Mouse (Mus musculus): ENCODE measurements around the gene Slc35c2. TPM values are rescaled to one million over a fixed set of nuclear protein-coding genes. Genes with fewer than 3 reads are reported as not detected.

Slc35c2 gene
- total RNA-seq, 1 experiment from 2014 or later = 38.2 TPM

DNA sequence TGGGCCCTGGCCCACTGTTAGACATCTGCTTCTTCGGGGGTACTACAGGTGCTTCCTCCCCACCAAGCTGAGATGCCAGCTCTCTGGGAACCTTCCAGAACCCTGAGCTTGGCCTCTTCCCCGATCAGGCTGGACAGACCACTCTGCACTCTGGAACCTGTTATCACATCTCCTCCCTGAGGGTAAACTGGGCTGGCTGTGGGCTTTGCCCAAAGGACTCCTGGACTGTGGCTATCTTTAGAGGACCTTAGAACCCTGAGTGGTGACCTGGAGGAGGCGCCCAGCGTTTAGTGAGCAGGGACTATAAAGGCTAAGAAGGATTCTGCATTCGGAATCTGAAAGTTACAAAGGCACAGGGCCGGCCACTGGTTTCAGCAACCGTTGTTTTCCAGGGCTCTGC, 3.3 kb downstream of the Slc35c2 start:
- no peak for ATAC-seq (ENCODE audit: extremely low read depth, insufficient number of reproducible peaks, low FRiP score, poor library complexity, severe bottlenecking)

DNA sequence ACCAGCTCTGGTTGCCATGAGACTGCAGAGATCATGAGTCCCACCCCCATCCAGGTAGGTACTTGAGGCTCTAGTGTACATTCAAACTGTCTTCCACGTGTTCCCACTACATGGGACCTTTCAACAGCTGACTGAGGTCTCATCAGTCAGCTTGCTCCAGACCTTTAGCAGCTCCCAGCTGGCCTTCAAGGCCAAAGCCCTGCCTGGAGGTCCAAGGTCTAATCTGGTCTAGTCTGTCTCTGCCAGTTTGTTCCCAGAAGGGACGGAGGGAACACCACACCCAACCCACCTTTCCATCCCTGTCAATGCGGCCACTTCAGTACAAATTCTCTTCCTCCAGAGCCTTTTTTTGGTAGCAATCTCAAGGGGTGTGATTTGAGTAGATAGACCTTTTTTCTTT, 4.0 kb downstream of the Slc35c2 start:
- ATAC-seq (ENCODE audit: extremely low read depth, insufficient number of reproducible peaks, low FRiP score, poor library complexity, severe bottlenecking) = no peak

DNA sequence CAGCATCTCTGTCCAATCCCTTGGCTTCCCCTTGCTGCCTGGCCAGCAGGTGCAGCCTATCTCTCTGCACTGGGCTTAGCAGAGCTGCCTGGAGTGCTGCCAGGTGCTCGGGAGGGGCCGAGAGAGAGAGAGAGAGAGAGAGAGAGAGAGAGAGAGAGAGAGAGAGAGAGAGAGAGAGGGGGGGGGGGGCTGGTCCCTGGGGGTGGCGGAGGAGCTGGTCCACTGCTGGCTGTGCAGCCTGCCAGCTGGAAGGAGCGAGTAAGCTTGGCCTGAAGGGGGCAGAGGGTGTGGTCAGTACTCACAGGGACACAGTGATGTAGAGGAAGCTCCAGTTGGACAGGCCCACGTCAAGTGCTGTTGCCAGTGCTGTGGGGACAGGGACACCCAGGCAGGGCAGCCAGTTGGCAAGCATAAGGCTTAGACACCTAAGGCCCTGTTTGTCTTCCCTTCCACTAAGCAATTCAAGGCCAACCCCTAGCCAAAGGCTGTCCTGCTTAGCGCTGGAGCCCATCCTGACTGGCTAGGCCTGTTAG, 5.8 kb downstream of the Slc35c2 start:
- no peak for ATAC-seq (ENCODE audit: extremely low read depth, insufficient number of reproducible peaks, low FRiP score, poor library complexity, severe bottlenecking)

DNA sequence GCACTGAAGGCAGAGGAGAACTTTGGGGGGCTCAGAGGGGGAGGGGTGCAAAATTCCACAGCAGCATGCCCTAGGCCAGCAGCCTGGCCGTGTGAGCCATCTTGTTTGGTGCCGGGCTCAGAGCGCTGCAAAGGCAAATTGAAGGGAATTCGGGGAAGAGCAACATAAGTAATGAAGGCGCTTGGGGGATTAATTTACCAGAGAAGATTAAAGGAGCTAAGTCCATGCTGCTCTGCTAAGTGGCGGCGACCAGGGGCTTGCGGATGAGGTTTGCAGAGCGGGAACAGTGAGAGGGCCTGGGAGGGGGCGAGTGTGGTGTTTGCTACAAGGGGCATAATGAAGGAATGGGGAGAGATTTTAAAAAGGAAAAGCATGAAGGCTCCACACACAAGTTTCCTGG, 8.3 kb downstream of the Slc35c2 start:
- ATAC-seq (ENCODE audit: extremely low read depth, insufficient number of reproducible peaks, low FRiP score, poor library complexity, severe bottlenecking) = no peak

DNA sequence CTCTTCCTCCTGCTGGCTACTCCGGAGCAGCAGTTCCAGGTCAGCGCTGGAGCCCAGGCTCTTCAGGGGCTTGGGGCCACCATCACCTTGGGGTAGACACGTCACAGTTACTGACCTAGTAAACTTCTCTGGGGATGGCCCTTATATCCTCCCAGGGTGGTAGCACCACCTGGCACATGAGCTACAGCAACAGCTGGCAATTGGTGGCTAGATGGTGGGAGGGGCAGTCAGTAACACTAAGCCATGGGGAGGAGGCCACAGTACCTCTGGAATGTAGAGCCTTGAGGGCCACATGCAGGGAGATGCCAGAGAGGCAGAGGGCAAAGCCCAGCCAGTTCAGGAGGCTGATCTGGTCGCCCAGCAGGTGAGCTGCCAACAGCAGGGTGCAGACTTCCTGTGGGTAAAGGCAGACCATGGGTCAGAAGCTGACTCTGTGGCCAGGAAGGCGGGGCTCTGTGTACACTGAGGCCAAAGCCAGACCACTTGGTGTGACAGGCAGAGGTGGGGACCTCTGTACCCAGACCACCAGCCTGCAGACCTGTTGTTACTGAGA, 10.4 kb downstream of the Slc35c2 start:
- no peak for ATAC-seq (ENCODE audit: extremely low read depth, insufficient number of reproducible peaks, low FRiP score, poor library complexity, severe bottlenecking)

DNA sequence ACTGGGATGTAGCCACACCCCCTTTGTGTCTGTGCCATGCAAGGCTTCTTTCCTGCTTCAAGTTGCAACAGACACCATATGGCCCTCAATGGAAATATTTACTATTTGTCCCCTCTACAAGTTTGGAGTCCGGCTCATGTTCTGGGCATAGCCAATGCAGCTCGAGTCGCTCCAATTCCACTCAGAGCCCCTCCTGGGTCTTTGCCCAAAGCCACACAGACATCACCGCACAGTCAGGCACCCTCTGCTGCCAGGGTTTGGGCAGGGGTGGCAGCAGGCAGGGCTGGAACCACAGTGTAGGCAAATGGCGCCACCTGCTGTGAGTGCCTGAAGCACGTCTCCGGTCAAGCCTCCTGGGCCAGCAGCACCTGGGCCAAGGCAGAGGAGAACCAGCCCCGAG, 11.8 kb downstream of the Slc35c2 start:
- ATAC-seq (ENCODE audit: extremely low read depth, insufficient number of reproducible peaks, low FRiP score, poor library complexity, severe bottlenecking) = peak; percentile 46

DNA sequence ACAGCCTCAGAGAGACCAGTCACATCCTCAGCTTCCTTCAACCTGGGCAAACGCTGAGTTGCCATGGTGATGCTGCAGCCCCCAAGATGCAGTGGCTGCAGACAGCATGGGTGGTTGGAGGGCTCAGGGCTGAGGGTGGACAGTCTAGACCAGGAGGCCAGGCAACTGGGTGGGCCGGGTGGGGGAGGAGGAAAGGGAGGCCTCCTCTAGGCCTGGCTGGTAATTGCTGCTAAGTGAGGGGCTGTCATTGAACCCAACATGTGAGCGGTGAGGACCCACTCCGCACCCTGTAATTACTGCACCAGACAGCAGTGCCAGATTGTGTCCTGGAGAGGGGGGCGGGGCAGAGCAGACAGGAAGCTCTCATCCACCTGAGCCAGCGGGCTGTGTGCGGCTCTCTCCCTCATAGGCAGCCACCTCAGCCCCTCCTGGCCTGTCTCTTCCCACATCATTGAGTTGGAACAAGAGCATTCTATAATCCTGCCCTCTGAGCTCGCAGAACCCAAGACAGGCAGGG, 12.5 kb downstream of the Slc35c2 start:
- ATAC-seq (ENCODE audit: extremely low read depth, insufficient number of reproducible peaks, low FRiP score, poor library complexity, severe bottlenecking) = no peak

DNA sequence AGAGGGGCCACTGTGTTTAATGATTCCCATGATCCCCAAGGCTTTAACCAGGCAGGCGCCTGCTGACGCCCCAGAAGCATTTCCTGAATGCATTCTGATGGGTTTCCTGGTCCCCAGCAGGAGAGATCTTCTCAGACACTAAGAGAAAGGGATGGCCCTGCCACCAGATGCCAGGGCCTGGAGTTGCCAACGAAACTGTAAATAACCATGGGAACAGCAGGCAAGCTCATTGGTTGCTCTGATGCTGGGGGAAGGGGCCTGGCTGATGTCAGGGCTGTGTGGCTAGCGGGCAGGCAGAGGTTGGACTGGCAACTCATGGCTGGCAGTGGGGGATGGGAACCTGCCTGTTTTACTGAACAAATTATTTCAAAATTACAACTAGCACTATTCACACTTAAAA, 14.1 kb downstream of the Slc35c2 start:
- ATAC-seq (ENCODE audit: extremely low read depth, insufficient number of reproducible peaks, low FRiP score, poor library complexity, severe bottlenecking) = no peak

DNA sequence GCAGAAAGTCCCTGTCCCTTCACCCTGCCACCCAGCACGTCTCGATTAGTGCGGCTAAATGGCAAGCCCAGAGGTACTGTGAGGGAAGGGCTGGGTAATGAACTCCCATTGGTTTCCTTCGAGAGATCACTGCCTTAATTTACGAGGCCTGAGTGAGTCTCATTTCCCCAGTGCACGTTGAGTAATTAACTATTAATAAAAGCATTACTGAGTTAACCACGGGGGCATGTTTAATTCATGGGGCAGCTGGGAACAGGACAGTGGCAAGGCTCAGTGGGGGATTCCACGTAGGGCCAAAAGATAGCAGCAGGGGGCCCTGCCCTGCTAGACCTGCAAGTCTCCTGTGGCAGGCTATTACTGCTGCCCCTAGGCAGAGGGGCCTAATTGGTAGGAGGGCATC, 16.3 kb downstream of the Slc35c2 start:
- ATAC-seq (ENCODE audit: extremely low read depth, insufficient number of reproducible peaks, low FRiP score, poor library complexity, severe bottlenecking) = no peak

DNA sequence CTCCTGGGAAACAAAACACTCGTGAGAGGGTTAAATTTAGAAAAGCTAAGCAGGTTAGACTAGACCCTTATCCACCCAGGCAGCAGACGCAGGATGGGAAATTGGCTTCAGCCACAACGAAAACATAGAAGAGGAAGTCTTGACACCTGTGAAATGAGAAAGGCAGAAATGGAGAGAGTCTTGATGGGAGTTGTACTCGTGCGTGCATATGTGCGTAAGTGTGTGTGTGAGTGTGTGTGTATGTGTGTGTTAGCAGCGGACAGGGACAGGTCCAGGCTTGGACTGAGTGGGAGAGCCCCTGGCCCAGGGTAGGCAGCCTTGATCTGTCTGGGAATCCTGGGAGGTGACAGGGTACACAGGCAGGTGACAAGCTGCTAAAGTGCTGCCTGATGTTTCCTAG, 16.8 kb downstream of the Slc35c2 start:
- ATAC-seq (ENCODE audit: extremely low read depth, insufficient number of reproducible peaks, low FRiP score, poor library complexity, severe bottlenecking) = no peak

DNA sequence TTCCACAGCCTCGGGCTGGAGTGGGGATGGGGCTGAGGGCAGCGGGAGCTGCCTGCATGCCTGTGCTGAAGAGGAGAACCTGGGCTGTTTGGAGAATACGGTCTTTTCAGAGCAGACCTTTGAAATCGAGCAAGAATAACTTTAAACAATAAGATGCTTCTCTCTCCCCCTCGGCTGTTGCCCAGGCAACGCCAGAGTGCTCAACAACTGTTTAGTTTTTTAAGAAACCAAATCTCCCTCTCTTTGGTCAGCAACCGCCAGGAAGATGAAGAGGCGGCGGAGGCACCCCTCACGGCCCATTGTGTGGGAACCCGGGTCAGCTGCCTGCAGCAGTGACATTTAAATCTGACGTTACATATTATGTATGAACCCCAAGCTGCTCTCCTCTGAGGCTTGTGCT, 20.9 kb downstream of the Slc35c2 start:
- no peak for ATAC-seq (ENCODE audit: extremely low read depth, insufficient number of reproducible peaks, low FRiP score, poor library complexity, severe bottlenecking)

DNA sequence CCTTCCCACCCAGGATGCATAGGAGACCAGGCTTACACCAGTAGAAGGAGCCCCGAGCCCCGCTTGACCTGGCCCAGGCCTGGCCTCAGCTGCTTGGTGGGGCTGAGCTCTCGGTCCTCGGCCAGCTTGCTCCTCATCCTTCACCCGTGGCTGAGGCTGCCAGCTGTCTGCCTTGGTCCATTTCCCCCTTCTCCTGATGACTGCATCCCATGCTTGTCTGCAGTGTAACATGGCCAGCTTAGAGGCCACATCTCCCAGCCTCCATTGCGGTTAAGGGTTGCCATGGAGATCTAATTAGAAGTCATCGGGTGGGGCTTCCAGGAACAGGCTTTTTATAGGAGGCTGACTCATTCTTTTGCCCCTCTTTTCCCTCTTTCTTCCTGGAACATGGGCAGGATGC, 23.8 kb downstream of the Slc35c2 start:
- ATAC-seq (ENCODE audit: extremely low read depth, insufficient number of reproducible peaks, low FRiP score, poor library complexity, severe bottlenecking) = no peak

DNA sequence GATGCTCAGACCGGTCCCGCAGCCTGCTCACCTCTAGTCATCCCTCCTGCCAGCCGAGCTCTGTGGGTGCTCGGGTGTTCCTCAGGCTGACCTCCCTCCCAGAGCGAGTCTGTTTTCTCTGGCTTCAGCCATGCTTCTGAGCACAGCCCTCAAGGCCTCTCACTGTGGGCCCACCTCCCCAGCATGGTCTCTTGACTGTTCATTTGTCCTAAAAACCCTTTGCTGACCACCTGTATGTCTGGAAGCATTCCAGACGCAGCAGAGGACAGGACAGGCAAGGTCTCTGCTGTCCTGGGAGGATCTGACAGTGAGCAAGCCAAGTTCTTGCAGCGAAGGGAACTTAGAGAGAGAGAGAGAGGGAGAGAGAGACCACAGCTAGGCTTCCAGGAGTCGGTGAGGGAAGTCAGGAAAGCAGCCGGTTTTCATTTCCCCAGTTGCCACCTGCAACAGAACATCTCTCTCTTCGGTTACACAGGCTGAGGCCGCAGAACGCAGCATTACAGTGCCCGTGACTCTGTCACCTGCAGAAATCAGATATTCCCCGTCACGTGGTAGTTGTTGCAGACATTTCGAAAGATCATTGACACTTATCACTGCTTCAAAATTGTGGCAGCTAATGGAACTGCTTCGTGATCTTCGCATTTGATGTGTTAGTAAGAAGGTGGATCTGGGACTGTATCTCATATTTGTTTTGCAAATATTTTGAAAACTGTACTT, 25.2 kb downstream of the Slc35c2 start:
- no peak for ATAC-seq (ENCODE audit: extremely low read depth, insufficient number of reproducible peaks, low FRiP score, poor library complexity, severe bottlenecking)

DNA sequence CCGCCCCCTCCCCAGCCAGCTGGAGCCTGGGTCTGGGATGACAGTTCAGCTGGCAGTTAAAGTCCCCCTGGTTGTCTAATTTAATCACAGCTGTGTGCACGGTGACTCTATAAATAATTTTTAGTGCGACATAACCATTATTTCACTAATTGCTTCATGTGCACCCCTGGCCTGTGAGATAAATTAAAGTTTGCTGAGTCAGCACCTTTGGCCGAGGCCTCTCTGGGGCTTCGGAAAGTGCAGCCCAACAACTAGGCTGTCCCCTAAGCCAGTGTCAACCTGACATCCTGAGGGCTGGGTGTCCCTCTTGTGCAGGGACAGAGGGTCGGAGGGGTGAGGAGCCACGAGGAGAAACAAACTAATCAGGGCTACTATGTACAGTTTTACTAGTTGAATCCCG, 27.8 kb downstream of the Slc35c2 start:
- ATAC-seq (ENCODE audit: extremely low read depth, insufficient number of reproducible peaks, low FRiP score, poor library complexity, severe bottlenecking) = no peak

DNA sequence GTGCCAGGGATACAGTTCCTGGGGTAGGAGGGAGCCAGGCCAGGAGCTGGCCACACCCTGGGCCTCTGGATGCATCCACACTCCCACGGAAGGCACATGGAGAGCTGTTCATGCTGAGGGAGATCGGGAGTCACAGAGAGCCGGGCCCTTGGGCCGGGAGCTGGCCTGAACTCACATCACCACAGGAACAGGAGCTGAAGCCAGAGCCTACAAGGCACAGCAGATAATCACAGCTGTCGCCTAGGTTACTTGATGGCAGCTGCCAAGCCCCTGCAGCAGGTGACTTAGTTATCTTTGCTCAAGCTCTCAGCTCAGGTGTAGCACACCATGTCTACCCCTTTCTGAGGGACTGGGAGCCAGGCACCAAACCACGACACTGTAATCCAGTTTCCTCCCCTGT, 29.3 kb downstream of the Slc35c2 start:
- no peak for ATAC-seq (ENCODE audit: extremely low read depth, insufficient number of reproducible peaks, low FRiP score, poor library complexity, severe bottlenecking)

DNA sequence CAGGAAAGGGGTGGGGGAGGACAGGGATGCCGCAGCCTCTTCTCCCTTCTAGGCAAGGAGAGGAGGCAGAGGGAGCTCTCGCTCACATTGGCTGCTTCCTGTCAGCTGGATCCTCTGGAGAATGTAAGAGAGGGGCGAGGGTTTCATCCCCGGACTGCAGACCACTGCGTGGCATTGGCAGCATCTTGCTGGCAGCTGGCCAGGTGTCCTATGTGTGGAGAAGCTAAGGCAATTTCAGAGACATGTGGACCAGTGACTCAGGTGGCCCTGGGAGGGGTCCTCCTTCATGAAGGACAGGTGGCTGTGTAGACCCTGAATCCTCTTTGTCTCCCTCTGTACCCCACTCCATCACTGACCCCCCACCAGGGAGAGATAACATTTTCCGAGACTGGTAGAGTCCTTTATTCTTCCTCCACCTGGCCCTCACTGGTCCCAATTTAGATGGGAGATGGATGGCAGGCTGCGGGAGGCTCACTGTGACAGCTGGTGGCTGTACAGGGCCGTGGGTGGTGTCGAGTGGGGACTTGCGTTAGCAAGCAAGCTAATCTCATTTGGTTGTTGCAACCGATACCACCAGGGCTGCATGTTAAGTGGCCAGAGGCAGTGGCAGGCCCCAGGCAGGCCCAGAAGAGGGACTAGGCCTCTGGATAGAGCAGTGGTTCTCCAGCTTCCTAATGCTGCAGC, 30.4 kb downstream of the Slc35c2 start:
- ATAC-seq (ENCODE audit: extremely low read depth, insufficient number of reproducible peaks, low FRiP score, poor library complexity, severe bottlenecking) = no peak

DNA sequence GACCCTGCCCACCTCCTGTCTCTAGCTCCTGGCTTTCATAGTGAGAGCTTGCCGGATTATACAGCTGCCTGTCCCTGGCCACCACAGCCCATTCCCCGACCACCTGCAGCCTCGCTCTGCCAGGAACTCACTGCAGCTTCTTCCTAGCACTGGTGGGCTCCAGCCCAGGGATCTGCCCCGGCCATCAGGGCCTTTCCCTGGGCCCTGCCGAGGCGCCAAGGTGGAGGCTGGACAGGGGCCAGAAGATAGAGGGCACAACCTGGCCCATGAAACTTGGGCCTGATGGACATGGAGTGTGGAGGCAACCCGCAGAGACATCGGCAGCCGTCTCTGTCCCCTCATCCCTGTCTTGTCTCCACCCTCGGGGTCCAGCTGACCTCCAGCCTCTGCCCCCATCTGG, 31.5 kb downstream of the Slc35c2 start:
- no peak for ATAC-seq (ENCODE audit: extremely low read depth, insufficient number of reproducible peaks, low FRiP score, poor library complexity, severe bottlenecking)

DNA sequence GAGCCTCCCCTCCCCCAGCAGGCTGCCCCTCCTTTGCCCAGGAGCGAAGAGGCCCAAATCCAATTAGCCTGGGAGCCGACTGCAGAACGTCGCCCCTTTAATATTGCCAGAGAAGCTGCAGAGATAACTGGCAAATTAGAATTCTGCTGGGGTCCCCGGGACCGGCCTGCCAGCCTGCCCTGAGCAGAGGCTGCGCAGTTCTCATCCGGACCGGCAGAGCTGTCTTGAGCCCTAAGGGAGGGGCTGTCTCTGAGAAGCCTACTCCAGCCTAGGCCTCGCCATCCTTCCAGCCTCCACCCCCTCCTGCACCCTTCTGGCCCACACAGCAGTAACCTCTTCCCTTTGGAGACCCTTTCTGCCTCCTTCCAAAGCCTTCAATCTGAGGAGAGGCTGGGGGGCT, 33.8 kb downstream of the Slc35c2 start:
- ATAC-seq (ENCODE audit: extremely low read depth, insufficient number of reproducible peaks, low FRiP score, poor library complexity, severe bottlenecking) = no peak

DNA sequence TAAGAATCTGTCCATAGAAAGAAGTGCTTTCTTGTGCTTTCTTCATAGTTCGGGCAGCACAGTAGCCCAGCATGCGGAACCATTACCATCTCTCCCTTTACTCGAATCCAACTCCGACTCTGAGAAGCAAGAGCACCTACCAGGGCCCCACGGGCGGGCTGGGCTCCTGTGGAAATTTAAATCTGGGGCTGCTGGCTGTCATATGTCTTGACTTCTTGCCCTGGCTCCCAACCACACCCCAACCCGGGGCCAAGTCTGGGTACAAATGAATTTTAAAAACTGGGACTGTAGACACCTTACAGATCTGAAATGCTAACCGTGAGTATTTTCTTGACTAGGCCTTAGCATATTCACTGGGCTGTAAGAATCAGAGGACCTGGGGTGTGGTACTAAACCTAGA, 34.4 kb downstream of the Slc35c2 start:
- no peak for ATAC-seq (ENCODE audit: extremely low read depth, insufficient number of reproducible peaks, low FRiP score, poor library complexity, severe bottlenecking)

DNA sequence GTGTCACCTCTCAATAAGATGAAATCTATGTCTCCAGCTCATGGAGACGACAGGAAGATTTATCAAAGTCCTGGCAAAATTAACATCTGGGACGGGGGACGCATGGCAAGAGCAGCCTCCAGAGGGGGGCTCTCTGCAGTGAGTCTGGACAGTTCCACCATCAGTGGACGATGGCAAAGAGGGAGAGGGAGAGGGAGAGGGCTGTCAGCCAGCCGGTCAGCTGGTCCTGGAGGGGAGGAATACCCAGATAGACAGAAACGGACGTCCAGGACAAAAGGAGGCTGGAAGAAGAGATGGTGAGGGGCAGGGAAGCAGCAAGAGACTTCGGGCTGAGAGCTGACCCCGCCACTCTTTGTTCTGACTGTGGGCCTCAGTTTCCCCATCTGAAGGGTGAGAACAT, 34.9 kb downstream of the Slc35c2 start:
- ATAC-seq (ENCODE audit: extremely low read depth, insufficient number of reproducible peaks, low FRiP score, poor library complexity, severe bottlenecking) = no peak

Measured in neutrophil, adult 5-6 weeks (primary cell).